Mouse (Mus musculus): ENCODE measurements at regions not wholly inside any gene's neighbourhood (a gene's known extent, or its start where the extent isn't known, plus 50 kb on each side); places are given as distances from the start of the nearest gene placed in this dataset.

- TF ChIP-seq CTCF (IDR thresholded peaks at IDR 0.05; ENCODE audit: extremely low read depth, insufficient read depth, low read length): no peak
- TF ChIP-seq POLR2A (IDR thresholded peaks at IDR 0.05; ENCODE audit: extremely low read depth, insufficient read depth, low read length): no peak
Measured at GRCm38 (mm10) chr4:33577631-33578030, 267.5 kb downstream of the Rngtt start.

Data from cortical plate, adult 2 months (tissue).